Mouse (Mus musculus): ENCODE results near the gene T. TPM values are rescaled to one million over a fixed set of nuclear protein-coding genes. Genes with fewer than 3 reads are reported as not detected.
A peak's percentile ranks its signal among the peaks of the same experiment; 100 is the strongest.
"Not testable (repeated sequence)": the region's sequence is repeated elsewhere in the genome, so short reads cannot be mapped to it uniquely, and the experiment has no call there.

T gene
- polyA plus RNA-seq (2012; rRNA removed) = 0.26 and 0.29 TPM in 2 replicates

DNA sequence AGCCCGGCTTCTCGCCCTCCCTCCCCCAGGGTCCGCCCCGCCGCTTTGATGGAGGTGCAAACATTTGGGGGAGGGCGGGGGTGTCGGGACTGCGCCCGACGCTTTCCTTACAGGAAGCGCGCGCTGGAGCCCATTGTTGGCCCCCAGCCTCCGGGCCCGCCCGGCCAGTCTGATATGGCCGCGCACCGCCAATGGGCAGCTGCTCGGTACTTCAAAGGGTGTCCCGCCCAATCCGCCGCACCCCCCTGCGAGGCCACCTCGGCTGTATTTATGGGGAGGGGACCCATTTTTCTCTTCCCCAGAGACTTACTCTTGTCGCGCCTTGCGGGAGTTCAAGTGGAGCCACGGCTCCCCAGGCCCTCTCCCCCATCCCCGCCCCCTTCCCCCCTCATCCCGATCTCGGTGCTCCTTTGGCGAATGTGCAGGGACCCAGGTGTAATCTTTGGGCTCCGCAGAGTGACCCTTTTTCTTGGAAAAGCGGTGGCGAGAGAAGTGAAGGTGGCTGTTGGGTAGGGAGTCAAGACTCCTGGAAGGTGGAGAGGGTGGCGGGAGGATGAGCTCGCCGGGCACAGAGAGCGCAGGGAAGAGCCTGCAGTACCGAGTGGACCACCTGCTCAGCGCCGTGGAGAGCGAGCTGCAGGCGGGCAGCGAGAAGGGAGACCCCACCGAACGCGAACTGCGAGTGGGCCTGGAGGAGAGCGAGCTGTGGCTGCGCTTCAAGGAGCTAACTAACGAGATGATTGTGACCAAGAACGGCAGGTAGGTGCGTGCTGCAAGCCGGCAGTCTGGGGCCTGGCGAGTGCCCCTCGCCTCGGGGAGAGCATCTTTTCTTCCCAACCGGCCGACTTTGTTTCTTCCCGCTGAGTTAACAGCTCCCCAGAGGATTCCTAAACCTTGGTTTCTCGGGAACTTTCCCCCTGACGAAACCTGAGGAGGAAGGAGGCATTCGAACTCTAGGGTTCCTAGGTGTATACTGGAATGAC is at the start of gene T:
TSS of gene T (plus strand) at position 446 of the 983 bp plus-strand sequence.
- no peak for DNase-seq (ENCODE audit: extremely low spot score in 1 of 2, low spot score in 1 of 2)

DNA sequence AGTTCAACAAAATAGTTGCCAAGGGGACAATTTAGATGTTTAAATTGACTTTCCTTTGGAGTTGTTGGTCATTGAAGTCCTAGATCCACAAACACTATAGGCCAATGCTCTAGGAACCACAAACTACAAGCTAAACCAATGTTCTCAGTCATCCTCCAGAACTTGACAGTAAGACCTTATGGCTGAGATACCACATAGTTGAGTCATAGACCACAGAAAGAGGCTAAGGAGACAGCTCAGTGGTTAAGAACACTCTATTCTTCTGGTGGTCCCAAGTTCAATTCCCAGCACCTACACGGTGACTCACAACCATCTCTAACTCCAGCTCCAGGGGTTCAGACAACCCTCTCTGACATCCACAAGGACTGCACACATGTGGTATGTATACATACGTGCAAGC is 48.8 kb upstream of the T start:
- no peak for DNase-seq (ENCODE audit: extremely low spot score in 1 of 2, low spot score in 1 of 2)

DNA sequence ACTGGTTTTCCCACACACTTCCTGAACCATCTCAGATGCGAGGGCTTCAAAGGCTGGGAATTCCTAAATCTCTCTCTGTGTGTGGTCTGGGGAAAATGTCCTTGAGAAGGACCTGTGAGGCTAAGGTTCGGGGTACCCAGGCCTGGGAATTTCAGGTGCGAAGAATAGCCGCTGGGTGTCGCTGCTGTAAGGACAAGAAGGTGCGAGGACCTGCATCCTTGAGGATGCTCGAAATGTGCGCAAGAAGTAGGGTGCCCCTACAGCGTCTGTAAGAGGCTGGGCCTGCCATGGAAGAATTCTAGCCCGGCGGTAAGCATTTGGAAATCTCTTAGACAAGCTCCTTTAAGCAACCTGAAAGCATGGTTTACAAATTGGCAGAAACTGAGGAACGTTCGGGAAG is 45.8 kb upstream of the T start:
- DNase-seq (ENCODE audit: extremely low spot score in 1 of 2, low spot score in 1 of 2) = peak in 1 of 2 experiments; percentile 73

DNA sequence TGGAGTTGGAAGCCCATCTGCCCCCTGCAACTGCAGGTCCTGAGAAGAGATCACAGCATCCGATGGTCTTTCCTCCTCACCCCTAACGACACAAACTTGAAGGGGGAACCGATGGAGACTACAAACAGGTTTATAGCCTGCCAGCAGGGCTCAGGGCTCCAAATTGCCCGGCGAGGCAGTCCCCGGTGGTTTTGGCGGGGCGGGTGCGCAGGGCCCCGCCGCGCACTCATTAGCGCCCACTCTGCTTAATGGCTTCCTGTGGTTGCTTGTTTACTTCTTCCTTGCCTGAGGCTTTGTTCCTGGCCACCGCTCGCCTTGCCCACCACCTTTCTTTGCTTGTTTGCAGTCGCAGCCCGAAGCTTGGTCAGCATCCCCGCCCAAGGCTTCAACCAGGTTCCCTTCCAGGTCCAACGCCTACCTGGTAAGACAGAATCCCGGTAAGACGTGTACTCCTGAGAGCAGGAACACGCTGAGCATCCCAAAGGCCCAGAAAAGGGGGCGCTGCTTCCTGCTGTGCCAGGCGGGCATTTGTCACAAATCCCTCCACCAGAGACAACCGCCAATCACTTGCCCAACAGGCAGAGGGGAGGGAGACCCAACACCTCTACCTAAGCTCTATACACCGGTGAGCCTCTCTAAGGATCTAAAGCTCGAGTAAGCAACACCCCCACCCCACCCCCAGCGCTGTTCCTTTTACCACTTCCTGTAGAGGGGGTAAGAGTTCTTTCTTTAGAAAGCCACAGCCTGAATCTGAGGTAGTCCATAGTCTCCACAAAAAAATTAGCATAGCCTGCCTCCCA is 45.0 kb upstream of the T start:
- DNase-seq (ENCODE audit: extremely low spot score in 1 of 2, low spot score in 1 of 2) = no peak

DNA sequence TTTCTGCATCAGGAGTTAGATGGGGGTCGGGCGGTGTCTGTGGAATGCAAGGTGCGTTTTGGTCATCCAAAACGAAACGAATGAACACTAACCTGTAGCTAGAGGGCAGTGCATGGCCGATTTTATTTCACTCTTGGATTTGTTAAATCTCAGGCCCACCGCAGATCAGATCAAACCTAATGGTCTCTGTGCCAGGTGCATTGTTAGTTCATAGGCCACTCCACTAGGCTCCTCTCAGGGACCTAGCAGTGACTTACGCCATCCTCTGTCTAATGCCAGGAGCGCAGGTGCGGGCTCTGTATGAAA is 44.5 kb upstream of the T start:
- DNase-seq (ENCODE audit: extremely low spot score in 1 of 2, low spot score in 1 of 2) = no peak

DNA sequence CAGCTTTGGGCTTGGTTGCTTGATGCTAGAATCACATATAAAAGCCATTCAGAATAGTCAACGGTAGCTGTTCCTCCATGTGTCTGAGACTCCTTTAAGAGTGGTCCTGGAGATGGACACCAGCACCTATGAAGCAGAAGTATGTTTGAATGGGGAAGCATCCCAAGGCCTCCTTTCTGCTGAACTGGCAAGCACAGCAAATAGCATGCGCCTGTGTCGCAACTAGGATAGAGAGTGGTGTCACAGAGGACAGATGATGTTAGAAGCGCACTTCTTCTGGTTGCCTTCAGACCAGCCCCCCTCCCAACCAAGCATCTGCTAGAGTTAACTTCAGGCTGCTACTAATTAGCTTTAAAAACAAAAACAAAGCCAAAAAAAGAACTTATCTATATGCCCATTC is 43.7 kb upstream of the T start:
- no peak for DNase-seq (ENCODE audit: extremely low spot score in 1 of 2, low spot score in 1 of 2)

DNA sequence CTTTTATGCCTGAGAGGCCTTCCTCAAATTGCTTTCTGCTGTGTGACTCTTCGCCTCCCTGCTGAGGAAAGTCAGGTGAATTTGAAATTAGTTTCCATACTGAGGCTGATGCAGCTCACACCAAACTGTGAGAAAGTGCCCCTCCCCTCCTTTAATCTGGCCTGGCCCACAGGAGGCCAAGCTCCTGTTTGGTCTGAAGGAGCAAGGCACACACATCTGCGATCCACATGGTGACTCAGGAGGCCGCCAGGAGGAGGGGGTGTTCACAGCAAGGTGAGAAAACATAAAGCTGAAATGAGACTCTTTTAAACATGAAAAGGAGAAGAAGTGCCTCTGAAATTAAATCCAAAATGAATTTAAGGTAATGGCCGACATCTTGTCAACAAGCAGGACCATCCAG is 37.9 kb upstream of the T start:
- DNase-seq (ENCODE audit: extremely low spot score in 1 of 2, low spot score in 1 of 2) = no peak

DNA sequence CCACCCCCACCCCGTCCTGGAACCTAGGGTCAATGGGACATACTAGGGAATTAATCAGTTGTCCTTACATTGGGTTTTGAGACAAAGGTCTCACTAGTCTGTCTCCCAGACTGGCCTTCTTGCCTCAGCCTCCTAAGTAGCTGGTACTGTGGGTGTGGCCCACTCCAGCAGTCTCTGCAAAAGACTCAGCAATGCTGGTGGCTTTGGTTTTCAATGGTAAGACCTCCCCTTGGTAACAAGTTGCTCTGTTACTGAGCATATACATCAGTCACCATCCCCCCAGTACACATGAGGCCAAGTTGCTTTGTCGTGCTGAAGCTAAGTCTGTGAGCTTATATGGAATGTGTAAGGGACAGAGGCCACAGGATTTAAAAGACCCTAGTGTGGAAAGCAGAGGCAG is 36.3 kb upstream of the T start:
- no peak for DNase-seq (ENCODE audit: extremely low spot score in 1 of 2, low spot score in 1 of 2)

DNA sequence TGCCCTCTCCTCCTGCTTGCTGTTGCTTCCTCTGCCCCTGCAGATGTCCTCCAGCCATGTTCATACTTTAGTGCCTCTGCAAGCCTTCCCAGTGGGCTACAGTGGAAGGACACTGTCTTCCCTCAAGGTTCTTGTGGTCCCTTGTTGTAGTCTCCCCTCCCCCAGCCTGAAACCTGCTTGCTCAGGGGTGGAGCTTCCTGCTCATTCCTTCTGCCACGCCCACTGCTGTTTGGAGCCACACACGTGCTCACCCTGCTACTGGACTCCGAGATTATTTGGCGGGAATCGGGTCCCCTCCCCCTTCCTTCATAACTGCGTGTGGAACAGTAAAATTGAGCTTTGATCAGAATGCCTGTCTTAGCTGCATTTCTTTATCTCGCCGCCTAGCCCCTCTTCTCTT is 30.3 kb upstream of the T start:
- DNase-seq (ENCODE audit: extremely low spot score in 1 of 2, low spot score in 1 of 2) = not testable (repeated sequence)

DNA sequence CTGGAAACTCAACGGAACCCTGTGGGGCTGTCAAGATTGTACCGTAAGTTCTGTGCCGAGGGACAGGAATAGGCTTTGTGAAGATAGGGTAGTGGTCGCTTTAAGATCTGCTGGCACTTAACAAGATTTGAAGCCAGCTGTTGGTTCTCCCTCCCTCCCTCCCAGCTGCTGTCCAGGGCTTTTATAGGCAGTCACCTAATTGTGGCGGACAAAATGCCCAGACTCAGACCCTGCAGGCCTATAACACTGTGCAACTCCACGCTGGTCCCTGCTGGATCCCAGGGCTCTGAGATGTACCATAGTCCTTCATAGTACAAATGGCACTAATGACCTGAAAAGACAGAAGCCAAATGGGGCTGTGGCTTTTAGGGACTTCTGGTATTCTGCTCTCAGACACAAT is 27.9 kb upstream of the T start:
- no peak for DNase-seq (ENCODE audit: extremely low spot score in 1 of 2, low spot score in 1 of 2)

DNA sequence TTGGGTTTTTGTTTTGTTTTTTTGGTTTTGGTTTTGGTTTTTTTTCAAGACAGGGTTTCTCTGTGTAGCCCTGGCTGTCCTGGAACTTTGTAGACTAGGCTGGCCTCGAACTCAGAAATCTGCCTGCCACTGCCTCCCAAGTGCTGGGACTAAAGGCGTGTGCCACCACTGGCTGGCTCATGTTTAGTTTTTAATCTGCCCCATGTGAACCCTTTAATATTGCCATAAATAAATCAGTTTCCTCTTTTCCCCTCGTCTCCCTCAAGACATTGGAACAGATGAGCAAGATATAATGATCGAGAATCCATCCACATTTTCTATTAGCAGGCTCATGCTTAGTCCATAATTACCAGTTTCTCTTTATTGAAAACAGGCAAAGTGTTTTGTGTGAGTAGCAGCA is 26.2 kb upstream of the T start:
- DNase-seq (ENCODE audit: extremely low spot score in 1 of 2, low spot score in 1 of 2) = not testable (repeated sequence)

DNA sequence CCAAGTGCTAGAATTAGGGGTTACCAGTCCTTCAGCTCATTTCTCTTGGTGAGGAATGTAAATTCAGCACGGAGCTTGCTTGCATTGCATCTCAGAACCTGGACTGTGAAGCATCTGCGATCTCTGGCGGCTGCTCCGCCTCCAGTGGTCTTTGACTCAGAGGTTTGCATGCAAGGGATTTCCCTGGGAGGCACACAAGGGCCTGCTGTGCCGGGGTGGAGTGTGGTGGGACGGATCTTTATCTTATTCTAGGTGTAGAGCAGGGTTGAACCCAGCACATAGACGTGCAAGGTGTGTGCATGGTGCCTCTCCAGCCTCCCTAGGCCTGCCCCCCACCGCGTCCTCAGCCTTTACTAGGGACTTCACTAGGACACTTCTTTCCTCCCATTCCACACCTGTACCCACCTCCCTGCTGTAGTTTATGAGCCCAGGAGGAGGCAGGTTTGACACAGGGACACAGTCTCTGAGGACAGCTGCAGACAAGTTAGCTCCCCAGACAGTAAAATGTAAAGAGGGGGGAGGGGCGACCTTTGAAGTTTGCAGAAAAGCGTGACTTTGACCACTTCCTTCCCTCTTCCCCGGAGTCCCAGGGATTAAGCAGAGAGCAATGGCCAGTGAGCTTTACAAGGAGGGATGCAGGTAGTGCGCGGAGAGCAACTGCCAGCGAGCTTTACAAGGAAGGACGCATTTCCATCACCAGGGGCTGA is 25.5 kb upstream of the T start:
- peak in 1 of 2 experiments; percentile 5 for DNase-seq (ENCODE audit: extremely low spot score in 1 of 2, low spot score in 1 of 2)

DNA sequence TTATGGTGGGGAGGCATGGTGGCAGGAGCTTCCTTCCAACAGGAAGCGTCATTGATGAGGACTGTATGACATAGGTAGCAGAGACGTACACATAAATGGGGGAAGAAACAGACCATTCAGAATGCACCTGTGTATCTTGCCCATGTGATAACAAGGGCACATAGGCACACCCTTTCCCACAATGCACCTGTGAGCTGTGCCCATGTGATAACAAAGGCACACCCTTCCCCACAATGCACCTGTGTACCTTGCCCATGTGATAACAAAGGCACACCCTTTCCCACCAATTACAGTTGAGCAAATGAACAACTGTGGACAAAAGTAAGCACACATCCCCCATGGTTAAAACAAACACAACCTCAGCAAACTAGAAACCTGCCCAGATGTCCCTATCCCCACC is 23.9 kb upstream of the T start:
- DNase-seq (ENCODE audit: extremely low spot score in 1 of 2, low spot score in 1 of 2) = no peak

DNA sequence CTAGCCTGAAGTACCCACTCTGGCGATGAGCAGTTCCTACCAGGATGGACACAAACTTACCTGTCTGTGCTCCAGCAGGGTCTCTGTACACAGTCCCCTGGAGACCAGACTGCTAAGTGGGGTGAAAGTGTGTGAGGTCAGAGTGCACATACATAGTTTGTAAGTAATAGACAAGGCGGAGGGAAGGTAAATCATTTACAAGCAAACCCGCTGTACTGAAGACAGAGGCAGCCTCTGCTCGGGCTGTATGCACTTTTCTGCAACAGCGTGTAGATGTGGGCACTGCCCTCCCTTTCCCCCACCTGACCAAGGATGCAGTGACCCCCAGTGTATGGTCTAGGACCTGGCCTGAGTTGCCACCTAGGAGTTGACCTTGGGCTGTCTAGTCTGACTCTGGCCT is 20.6 kb upstream of the T start:
- no peak for DNase-seq (ENCODE audit: extremely low spot score in 1 of 2, low spot score in 1 of 2)

DNA sequence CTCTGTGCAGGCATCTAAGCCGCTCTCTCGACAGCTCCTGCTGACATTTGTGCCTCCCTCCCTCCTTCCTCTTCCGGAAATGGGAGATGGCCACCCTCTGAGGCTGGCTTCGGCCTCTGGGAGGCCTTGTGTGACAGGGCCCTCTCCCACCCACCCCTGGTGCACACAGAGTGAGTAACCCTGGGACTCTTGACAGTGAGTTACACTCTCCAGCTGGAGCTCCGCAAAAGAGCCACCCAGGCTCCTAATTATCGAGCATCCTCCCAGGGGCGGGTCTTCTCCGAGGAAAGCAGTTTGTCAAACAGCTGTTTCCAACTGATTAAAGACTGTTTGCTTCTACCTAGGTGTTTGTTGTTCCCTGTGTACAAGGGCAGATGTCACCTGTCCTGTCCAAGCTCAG is 18.7 kb upstream of the T start:
- no peak for DNase-seq (ENCODE audit: extremely low spot score in 1 of 2, low spot score in 1 of 2)

DNA sequence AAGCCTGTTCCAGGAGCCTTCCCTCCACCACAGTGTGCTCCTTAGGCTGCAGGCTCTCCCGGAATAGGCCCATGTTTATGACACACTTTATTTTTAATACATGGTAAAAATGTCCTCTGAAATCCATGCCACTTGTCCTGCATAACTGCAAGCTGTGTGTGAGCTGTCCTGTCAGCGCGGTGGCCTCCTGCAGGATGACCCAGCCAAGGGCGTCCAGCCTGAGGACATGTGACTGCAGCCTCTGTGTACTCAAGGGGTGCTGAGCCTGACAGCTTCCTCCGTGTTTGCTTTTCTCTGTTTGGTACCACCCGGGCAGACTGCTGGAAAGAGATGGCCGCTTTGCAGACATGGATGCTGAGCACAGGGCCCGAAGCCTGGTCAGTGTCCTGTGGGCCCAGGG is 17.4 kb upstream of the T start:
- DNase-seq (ENCODE audit: extremely low spot score in 1 of 2, low spot score in 1 of 2) = no peak

DNA sequence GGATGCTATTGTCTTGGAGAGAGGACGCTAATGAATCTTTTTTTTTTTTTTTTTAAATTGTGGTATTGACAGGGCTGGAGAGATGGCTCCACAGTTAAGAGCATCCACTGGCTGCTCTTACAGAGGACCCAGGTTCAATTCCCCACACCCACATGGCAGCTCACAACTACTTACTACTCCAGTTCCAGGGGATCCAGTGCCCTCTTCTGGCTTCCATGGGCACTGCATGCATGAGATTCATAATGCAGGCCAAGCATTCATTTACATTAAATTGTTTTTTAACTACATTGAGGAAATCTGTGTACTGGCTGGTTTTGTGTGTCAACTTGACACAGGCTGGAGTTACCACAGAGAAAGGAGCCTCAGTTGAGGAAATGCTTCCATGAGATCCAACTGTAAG is 13.5 kb upstream of the T start:
- peak in 1 of 2 experiments; percentile 12 for DNase-seq (ENCODE audit: extremely low spot score in 1 of 2, low spot score in 1 of 2)

DNA sequence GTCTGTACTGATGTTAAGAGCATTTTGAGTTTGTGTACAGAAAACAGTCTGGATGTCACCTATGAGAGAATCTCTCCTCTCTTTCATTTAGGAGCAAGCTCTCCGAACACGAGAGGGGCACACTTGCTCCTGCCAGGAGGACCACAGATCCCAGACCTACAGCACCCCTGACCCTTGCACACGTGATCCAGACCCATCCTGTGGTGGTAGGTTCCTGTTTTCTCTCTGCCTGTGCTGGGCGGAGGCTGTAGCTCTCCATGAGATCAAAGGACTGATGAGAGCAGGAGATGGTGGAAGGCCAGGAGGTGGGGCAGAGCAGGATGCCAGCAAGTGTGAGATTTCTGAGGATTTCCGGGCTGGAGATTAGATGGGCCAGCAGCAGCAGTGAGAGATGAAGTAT is 12.7 kb upstream of the T start:
- DNase-seq (ENCODE audit: extremely low spot score in 1 of 2, low spot score in 1 of 2) = no peak

DNA sequence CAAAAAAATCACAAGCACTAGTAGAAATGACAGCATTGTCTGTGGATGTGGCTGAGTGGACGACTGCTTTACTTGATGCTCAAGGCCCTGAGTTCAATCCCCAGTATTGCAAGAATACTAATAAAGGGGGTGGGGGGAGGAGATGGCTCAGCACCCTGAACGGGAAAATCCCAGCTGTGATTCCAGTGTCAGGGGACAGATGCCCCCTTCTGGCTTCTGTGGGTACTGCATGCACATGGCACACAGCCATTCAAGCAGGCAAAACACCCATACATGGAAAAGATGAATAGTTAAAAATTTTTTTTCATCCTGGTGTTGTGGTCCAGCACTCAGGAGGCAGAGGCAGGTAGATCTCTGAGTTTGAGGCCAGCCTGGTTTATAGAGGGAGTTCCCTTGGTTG is 10.9 kb upstream of the T start:
- DNase-seq (ENCODE audit: extremely low spot score in 1 of 2, low spot score in 1 of 2) = peak in 1 of 2 experiments; percentile 29

DNA sequence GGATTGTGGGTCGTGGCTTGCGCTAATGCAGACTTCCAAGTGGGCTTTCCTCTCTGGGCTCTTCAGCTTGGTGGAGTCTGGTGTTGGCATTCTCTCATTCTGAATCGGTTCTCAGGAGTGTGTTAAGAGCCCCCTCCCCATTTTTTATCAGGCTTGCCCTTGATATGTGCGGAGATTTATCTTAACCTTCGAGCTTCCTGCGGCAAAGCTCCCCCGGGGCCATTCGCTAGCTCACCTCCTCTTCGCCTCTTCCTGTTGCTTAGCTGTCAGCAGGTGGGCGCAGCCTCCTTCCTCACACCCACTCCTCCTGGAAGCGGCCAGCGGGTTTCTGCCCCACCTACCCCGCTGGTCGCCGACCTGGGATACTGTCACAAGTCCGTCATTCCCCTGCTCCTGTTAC is 4.8 kb upstream of the T start:
- no peak for DNase-seq (ENCODE audit: extremely low spot score in 1 of 2, low spot score in 1 of 2)

DNA sequence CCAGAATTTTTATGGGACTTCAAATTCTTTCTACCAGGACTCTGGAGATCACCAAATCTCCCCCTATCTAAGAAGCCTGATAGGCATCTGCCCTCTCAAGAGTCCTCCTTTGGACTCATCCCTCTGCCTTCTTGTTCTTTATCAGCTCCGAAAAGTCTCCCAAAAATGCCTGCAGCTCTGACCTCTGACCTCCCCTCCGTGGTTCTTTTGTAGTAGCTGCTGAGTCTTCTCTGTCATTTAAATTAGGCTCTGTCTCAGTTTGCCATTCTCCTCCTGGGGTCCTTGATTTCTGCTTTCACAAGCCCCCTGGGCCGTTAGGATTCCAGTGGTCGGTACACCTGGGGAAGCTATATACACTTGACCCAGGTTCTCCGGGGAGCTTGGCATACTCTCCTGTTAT is 4.3 kb upstream of the T start:
- DNase-seq (ENCODE audit: extremely low spot score in 1 of 2, low spot score in 1 of 2) = no peak

All from frontal cortex, adult 2 months (tissue).